Mouse (Mus musculus): ENCODE results near the gene Rad23b.

DNA sequence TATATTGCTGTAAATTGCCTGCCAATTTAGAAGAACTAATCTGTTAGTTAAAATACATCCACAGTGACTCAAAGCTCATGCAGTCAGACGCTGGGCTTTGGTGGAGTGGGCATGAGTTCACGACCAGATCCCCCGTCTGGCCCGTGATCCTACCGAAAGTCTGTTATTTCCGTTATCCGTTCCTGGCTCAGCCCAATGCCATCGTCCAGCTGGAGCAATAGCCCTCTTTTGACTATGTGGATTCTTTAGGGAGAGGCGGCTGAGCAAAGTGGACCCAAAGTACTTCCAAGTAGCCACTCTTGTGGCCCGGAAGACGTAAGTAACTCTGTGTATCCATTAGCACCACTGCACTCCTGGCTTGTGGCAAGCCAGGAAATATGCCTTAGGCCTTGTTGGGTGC lies 49.1 kb downstream of the Rad23b start:
- TF ChIP-seq CTCF (IDR thresholded peaks at IDR 0.05; ENCODE audit: low read depth, low read length) = no peak
- TF ChIP-seq POLR2A (IDR thresholded peaks at IDR 0.05; ENCODE audit: insufficient read depth, low read length) = no peak
- TF ChIP-seq EP300 (IDR thresholded peaks at IDR 0.05; ENCODE audit: insufficient read depth, low read depth, low read length) = no peak
